Mouse (Mus musculus): ENCODE measurements around the gene Ap2b1. TPM values are rescaled to one million over a fixed set of nuclear protein-coding genes. Genes with fewer than 3 reads are reported as not detected.

Ap2b1 gene
- total RNA-seq, 2 experiments from 2014 or later, result 281 to 296 TPM

DNA sequence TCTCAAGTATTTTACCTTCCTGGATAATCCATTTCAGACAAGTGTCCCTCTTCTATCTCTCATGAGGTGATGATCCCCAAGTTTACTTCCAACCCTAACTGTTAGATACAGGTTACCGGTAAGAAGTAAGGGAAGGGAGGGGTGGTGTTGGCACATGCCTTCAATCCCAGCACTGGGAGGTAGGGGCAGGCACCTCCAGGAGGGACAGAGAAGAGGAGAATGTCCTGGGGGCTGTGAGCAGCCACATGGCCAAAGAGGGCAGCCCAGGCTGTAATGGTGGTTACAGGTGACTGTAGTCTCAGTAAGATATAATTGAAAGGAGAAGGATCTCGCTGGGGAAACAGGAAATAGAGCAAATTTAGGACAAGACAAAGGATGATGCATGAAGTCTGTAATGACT, 16.7 kb upstream of the Ap2b1 start:
- DNase-seq (ENCODE audit: extremely low spot score in 1 of 2, low spot score in 2 of 2), result no peak
- no peak overlapping the region for H3K27ac ChIP-seq
- no peak overlapping the region for H3K4me3 ChIP-seq
- intact Hi-C loops (cut with DNase I), result no loop called here
- TF ChIP-seq CTCF (IDR thresholded peaks at IDR 0.05), result no peak

DNA sequence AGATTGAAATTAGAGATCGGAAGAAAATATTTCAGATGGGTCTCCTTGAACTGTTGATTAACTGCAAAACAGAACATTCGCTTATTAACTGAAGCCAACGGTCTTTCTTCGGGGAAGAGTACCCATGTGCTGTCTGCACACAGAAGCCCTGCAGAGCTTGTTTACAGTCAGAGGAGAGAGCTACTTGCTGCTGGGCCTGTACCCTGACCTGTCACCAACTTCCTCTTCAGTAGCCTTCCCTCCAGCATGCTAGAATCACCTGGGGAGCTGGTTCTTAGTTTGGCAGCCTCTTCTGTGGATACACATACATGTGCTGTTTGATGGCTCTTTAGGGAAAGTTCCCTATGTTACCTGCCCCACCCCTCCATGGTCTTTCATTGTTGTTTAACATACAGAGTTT, 13.2 kb upstream of the Ap2b1 start:
- no peak for DNase-seq (ENCODE audit: extremely low spot score in 1 of 2, low spot score in 2 of 2)
- Histone ChIP-seq H3K4me3 (no peak overlapping the region), H3K27ac (no peak overlapping the region)
- intact Hi-C loops (cut with DNase I), result no loop called here
- TF ChIP-seq CTCF (IDR thresholded peaks at IDR 0.05), result no peak

DNA sequence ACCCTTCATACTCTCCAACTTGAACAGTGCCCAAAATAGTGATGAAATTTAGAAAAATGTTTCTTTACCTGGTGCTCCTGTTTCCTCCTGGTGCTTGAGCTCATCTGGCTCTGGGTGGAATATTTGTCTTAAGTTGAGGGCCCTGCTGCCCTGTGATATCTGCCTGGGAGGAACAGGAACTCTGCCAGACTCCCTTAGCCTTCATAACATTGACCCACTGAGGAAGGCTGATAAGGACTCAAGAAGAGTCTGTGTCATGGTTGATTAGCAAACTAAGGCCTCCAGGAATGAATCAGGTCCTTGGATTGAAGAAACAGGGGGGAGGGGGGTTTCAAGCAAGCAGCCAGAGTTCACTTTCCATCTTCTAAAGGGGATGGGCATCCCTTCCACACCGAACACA, 12.3 kb upstream of the Ap2b1 start, which contains the start of gene Slfn14:
Slfn14 (minus strand) TSS at position 161 of the 400 bp plus-strand sequence.
- Histone ChIP-seq H3K4me3 (no peak within 1 kb of the TSS), H3K27ac (no peak within 1 kb of the TSS)
- intact Hi-C loops (cut with DNase I), result no loop called here
- TF ChIP-seq CTCF (IDR thresholded peaks at IDR 0.05), result no peak
- DNase-seq (ENCODE audit: extremely low spot score in 1 of 2, low spot score in 2 of 2), result no peak

DNA sequence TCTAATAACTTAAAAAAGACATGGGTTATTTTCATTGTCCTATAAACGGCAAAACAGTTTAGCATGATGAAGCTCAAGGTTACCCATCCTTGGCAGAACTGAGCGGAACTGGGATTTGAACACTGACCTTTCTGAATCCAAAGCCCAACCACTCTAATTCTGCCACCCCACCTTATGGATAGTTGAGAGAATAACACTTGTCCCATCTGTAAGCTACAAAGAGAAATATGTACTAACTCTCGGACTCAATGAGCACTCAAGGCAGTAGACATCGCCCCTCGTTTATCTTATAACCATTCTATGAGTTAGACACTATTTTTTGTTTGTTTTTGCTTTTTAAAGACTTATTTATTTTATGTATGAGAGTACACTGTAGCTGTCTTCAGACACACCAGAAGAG, 9.8 kb upstream of the Ap2b1 start:
- DNase-seq (ENCODE audit: extremely low spot score in 1 of 2, low spot score in 2 of 2), result no peak
- H3K27ac ChIP-seq, result no peak overlapping the region
- no peak; the same call in 1 of the 2 replicates for TF ChIP-seq CTCF (IDR thresholded peaks at IDR 0.05)
- intact Hi-C loops (cut with DNase I), result no loop called here
- H3K4me3 ChIP-seq, result no peak overlapping the region

DNA sequence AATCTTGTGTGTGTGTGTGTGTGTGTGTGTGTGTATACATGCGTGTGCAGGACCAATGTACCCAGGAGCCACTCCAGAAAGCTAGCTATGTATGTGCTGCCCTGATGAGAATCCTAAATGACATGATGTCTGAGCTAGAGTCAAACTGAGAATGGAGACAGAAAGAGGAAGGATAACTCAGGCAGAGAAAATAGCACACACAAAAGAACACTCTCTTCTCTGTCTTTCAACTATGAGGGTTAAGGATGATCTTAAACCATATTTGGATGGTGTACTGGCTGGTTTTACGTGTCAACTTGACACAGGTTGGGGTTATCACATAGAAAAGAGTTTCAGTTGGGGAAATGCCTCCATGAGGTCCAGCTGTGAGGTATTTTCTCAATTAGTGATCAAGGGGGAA, 9.2 kb upstream of the Ap2b1 start:
- DNase-seq (ENCODE audit: extremely low spot score in 1 of 2, low spot score in 2 of 2), result no peak
- TF ChIP-seq CTCF (IDR thresholded peaks at IDR 0.05), result no peak
- no peak overlapping the region for H3K27ac ChIP-seq
- intact Hi-C loops (cut with DNase I), result loop anchor here (2.0 kb wide), 1 partner anchor 19 kb away; no protein-coding TSS in a partner anchor
- no peak overlapping the region for H3K4me3 ChIP-seq

DNA sequence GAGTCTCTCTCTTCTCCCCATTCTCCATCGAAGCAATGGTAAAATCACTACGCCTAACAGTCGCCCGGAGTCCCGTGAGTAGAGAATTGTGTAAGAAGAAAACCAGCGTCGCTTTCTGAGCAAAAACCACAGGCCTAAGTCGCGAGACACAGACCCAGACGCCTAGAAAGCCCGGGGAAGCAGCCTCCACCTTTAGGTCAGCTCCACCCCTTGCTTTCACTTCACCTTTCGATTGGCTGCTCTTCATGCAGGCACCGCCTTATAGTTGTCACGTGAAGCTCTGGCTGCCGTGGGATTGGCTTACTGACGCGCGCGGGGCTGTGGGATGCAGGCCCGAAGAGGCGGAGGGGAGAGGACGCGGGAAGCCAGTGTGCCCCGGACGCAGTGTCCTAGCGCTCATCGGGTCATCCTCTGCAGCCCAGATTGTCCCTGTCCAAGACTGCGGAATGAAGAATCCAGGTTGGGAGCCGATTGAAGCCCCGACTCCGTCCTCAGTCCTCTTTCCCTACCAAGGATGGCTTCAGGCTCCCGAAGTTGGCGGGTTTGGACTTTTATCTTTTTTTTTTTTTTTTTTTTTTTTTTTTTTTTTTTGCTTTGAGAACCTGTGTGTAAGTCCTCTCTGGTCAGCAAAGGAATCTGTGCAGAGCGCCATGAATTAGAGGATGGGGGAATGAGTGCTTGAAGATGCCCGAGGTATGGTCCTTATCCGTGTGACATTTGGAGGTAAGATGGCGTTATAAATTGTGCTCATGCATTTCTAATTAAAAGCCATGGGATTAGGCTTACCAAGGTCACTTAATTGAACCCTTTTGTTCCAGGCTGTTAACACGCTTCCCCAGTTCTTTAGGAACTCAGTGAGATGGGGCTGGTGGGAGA, 7.2 kb upstream of the Ap2b1 start:
- intact Hi-C loops (cut with DNase I), result loop anchor here (2.0 kb wide), 1 partner anchor 21 kb away; no protein-coding TSS in a partner anchor
- peak overlapping the region; percentile 89 for H3K27ac ChIP-seq
- peak; percentile 92 to 93 for DNase-seq (ENCODE audit: extremely low spot score in 1 of 2, low spot score in 2 of 2)
- no peak for TF ChIP-seq CTCF (IDR thresholded peaks at IDR 0.05)
- peak overlapping the region; percentile 66 for H3K4me3 ChIP-seq

DNA sequence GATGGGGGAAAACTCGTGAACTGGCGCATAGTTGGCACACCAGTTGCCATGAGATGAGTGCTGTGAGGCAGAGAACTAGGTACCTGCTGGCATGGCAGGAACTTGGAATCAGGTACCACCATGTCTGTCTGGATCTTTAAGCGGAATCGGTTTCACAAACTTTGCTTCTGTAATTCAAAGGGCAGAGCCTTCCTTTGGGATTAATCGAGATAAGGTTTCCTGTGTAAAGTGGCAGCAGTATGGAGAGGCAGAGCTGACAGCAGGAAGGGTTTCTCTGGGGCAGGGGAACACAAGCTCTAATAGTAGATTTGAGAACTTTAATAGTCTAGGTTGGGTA, 6.6 kb upstream of the Ap2b1 start:
- no peak for DNase-seq (ENCODE audit: extremely low spot score in 1 of 2, low spot score in 2 of 2)
- Histone ChIP-seq H3K4me3 (peak overlapping the region; percentile 66), H3K27ac (peak overlapping the region; percentile 85)
- no peak for TF ChIP-seq CTCF (IDR thresholded peaks at IDR 0.05)
- intact Hi-C loops (cut with DNase I), result no loop called here

DNA sequence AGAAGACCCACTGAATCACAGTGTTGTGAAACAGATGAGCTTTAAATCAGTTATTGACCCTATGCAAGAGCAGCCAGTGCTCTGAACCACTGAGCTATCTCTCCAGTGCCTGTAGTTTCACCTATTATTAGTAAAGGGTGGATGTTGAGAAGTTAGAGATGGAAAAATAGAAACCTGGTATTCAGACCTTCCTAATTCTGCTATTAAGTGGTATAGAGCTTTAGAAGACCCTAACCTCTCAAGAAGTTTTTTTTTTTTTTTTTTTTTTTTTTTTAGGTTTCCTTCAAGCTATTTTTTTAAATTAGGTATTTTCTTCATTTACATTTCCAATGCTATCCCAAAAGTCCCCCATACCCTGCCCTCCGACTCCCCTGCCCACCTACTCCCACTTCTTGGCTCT, 5.6 kb upstream of the Ap2b1 start:
- TF ChIP-seq CTCF (IDR thresholded peaks at IDR 0.05), result no peak
- intact Hi-C loops (cut with DNase I), result no loop called here
- H3K4me3 ChIP-seq, result peak overlapping the region; percentile 66
- H3K27ac ChIP-seq, result no peak overlapping the region
- DNase-seq (ENCODE audit: extremely low spot score in 1 of 2, low spot score in 2 of 2), result no peak

DNA sequence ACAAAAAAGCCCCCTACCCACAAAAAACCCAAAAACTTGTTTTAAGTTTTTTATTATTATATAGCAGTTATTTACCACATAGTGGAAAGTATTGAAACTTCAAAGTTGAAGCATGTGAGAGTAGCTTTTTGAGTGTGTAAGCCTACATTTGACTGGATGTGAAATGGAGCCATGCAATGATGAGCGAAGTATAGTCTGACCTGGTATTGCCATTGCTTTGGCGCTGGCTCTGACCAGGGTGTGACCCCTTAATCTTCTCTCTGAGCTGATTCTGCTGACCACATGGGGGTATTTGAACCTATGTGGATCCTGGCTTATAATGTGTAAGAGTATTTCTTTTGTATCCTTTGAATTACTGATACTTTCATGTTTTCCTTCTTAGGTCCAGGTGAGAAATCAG, 4.7 kb upstream of the Ap2b1 start:
- TF ChIP-seq CTCF (IDR thresholded peaks at IDR 0.05), result no peak
- Histone ChIP-seq H3K27ac (no peak overlapping the region), H3K4me3 (no peak overlapping the region)
- DNase-seq (ENCODE audit: extremely low spot score in 1 of 2, low spot score in 2 of 2), result no peak
- intact Hi-C loops (cut with DNase I), result no loop called here

DNA sequence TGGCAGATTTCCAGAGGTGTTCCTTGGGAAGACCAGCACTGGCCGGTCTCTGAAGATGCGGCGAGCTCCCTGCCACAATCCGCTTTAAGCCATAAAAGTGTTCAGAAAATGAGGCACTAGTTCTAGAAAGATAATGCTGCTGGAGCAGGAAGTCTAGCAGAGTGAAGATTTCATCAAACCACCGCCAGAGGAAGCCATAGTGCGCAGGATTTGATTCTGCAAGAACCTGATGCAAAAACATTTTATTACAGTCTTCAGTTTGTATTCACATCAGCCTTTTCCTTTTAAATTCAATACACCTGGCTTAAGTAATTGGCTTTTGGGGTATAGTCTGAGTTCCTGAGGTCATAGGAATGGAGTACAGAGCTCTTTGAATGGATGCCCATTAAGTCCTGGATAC, 1.0 kb upstream of the Ap2b1 start:
- peak overlapping the region; percentile 78 for H3K4me3 ChIP-seq
- TF ChIP-seq CTCF (IDR thresholded peaks at IDR 0.05), result no peak
- DNase-seq (ENCODE audit: extremely low spot score in 1 of 2, low spot score in 2 of 2), result no peak
- intact Hi-C loops (cut with DNase I), result no loop called here
- H3K27ac ChIP-seq, result peak overlapping the region; percentile 97

DNA sequence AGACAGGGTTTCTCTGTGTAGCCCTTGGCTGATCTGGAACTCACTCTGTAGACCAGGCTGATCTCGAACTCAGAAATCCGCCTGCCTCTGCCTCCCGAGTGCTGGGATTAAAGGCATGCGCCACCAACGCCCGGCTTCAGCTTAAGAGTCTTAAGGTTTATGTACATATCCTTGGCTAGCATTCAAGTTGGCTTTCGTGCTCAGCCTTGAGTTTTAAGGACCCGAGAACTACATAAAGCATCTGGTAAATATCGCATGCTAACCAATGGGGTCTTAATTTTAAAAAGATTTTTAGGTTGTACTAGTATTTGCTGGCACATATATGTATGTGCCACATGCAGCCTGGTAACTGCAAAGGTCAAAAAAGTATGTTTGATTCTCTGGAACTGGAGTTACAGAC, 900 bp downstream of the Ap2b1 start:
- no peak overlapping the region for H3K27ac ChIP-seq
- no peak overlapping the region for H3K4me3 ChIP-seq
- DNase-seq (ENCODE audit: extremely low spot score in 1 of 2, low spot score in 2 of 2), result no peak
- intact Hi-C loops (cut with DNase I), result no loop called here
- TF ChIP-seq CTCF (IDR thresholded peaks at IDR 0.05), result no peak

DNA sequence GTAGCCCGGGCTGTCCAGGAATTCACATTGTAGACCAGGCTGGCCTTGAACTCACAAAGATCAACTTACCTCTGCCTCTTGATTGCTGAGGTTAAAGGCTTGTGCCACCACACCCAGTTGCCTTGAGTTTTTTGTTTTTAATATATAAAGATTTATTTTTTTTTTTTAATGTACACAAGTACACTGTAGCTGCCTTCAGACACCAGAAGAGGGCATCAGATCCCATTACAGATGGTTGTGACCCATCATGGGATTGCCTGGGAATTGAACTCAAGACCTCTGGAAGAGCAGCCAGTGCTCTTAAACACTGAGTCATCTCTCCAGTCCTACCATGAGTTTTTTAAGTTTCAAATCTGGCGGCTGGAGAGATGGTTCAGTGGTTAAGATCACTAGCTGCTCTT, 2.6 kb downstream of the Ap2b1 start:
- H3K4me3 ChIP-seq, result no peak overlapping the region
- peak; percentile 26 for TF ChIP-seq CTCF (IDR thresholded peaks at IDR 0.05)
- intact Hi-C loops (cut with DNase I), result no loop called here
- no peak for DNase-seq (ENCODE audit: extremely low spot score in 1 of 2, low spot score in 2 of 2)
- H3K27ac ChIP-seq, result no peak overlapping the region

DNA sequence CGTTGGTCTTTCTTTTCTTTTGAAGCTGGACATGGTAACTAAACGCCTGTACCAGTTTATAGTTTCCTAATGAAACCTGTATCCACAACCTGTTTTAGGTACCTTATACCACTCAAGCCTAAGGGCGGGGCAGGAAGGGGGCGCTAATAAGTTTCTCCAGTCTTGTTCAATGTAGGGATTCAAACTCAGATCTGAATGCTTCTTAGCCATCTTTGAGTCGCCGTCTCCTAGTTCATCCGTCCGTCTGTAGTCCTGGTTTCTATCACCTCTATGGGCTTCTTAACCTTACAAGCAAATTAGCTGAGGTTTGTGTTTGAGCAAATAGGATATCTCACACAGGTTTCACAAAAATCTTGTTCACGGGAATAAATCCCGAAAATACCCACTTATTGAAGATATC, 3.3 kb downstream of the Ap2b1 start:
- intact Hi-C loops (cut with DNase I), result loop anchor here (1.0 kb wide), 1 partner anchor 31 kb away; no protein-coding TSS in a partner anchor
- Histone ChIP-seq H3K27ac (peak overlapping the region; percentile 98), H3K4me3 (peak overlapping the region; percentile 88)
- DNase-seq (ENCODE audit: extremely low spot score in 1 of 2, low spot score in 2 of 2), result no peak
- no peak for TF ChIP-seq CTCF (IDR thresholded peaks at IDR 0.05)
